Mouse (Mus musculus): ENCODE measurements at regions not wholly inside any gene's neighbourhood (a gene's known extent, or its start where the extent isn't known, plus 50 kb on each side); places are given as distances from the start of the nearest gene placed in this dataset.

DNA sequence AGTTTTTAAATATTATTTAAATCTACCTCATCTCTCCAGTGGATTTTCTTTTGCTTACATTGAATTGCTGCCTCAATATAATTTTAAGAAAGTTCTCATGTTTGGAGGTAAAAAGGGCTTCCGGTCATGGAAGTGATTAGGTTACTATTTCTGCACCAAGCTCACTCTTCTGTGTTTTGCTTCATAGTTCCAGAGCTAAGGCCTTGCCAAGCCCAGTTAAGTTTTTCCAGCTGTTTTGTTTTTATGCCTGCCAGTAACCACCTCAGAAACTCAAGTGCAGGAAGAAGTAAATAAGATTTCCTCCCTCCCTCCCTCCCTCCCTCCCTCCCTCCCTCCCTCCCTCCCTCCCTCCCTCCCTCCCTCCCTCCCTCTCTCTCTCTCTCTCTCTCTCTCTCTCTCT is 2466.1 kb downstream of the Poteg start:
- no peak overlapping the region for H3K9ac ChIP-seq
- H3K27me3 ChIP-seq (ENCODE audit: insufficient read depth, low read length) = no peaks in the 10 kb centered on the region
- no peaks in the 10 kb centered on the region for H3K4me1 ChIP-seq (ENCODE audit: insufficient read depth)
- H3K27ac ChIP-seq (ENCODE audit: low read depth, low read length) = no peak overlapping the region
- no peaks in the 10 kb centered on the region for H3K9me3 ChIP-seq (ENCODE audit: low read length)
- WGBS = 93% methylated on average over 1 of the region's 1 CpGs
- TF ChIP-seq CTCF (IDR thresholded peaks at IDR 0.05; ENCODE audit: low read depth) = no peak
- no peak overlapping the region for H3K4me2 ChIP-seq (ENCODE audit: low read depth)
- DNase-seq (no peak), ATAC-seq (no peak)
- H3K36me3 ChIP-seq (ENCODE audit: insufficient read depth) = no peaks in the 10 kb centered on the region
- H3K4me3 ChIP-seq (ENCODE audit: low read depth, low read length) = no peak overlapping the region

DNA sequence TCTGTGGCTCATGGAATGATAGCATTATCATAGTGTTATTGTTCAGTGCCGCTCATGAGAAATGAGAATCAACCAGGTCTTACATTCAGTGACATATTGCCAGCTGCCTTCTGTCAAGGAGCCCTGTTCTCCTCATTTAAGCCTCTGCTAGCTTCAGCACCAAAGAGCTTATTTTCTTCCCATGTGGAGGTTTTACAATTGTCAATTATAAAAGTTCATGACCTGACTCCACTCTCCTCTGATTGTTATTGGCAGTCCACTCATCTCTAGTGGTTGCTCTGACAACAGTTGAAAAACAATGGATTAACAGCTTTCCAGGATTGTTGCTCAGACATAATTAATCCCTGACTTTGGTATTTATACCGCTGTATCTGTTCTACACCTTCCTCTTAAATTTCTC is 2473.0 kb downstream of the Poteg start:
- DNase-seq = no peak
- 71% methylated on average over 2 of the region's 2 CpGs for whole genome bisulfite sequencing

DNA sequence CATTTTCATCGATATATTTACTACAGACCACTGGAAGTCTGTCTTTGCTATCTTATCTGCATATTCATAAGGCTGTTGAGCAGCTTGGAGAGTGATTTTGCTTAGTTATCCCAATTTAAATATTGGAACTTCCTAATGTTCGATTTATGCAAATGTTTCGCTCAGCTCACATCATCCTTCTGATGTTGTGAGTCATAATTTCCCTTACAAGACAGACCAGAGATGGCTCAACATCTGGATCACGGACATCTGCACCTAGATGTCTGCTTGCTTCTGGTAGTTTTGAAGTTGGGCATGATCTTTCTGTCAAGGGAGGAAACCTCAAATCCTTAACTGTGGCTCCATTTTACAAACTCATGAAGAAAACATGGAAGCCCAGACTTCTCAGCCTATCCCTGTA is 2480.8 kb downstream of the Poteg start:
- TF ChIP-seq CTCF (IDR thresholded peaks at IDR 0.05; ENCODE audit: low read depth) = no peak
- Histone ChIP-seq H3K4me1 (ENCODE audit: insufficient read depth) (no peaks in the 10 kb centered on the region), H3K27me3 (ENCODE audit: insufficient read depth, low read length) (no peaks in the 10 kb centered on the region), H3K4me3 (ENCODE audit: low read depth, low read length) (no peak overlapping the region), H3K4me2 (ENCODE audit: low read depth) (no peak overlapping the region), H3K36me3 (ENCODE audit: insufficient read depth) (no peaks in the 10 kb centered on the region), H3K9me3 (ENCODE audit: low read length) (no peaks in the 10 kb centered on the region), H3K9ac (no peak overlapping the region), H3K27ac (ENCODE audit: low read depth, low read length) (no peak overlapping the region)
- DNase-seq (no peak), ATAC-seq (no peak)
- WGBS = 83% methylated on average over 4 of the region's 4 CpGs

More for the DNA sequence above, 2473.0 kb downstream of the Poteg start:
- Histone ChIP-seq H3K4me2 (ENCODE audit: low read depth) (no peak overlapping the region), H3K9me3 (ENCODE audit: low read length) (no peaks in the 10 kb centered on the region), H3K27ac (ENCODE audit: low read depth, low read length) (no peak overlapping the region), H3K36me3 (ENCODE audit: insufficient read depth) (no peaks in the 10 kb centered on the region), H3K9ac (no peak overlapping the region), H3K4me3 (ENCODE audit: low read depth, low read length) (no peak overlapping the region), H3K4me1 (ENCODE audit: insufficient read depth) (no peaks in the 10 kb centered on the region), H3K27me3 (ENCODE audit: insufficient read depth, low read length) (no peaks in the 10 kb centered on the region)
- no peak for TF ChIP-seq CTCF (IDR thresholded peaks at IDR 0.05; ENCODE audit: low read depth)
- ATAC-seq = no peak

DNA sequence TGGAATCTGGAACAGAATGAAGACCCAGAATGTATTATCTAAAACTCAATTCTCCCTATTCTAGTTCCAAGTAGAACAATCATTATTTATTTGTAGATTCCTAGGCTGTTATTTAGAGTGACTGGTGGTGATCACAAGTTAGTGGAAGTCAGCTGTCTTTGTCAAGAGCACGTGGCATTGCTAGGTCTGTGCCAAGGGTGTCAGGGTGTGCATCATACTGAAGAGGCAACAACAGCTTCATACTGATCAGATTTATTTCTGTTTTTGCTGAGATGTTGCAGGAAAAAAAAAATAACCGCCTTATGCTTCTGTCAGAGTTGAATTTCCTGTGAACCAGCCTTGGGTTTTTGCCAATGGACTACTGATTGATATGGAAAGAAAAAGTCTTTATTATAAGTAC is 2513.9 kb downstream of the Poteg start:
- H3K4me2 ChIP-seq (ENCODE audit: low read depth) = no peak overlapping the region
- ATAC-seq = peak; percentile 58; the same call in 1 of the 2 replicates
- H3K9me3 ChIP-seq (ENCODE audit: low read length) = no peaks in the 10 kb centered on the region
- H3K27me3 ChIP-seq (ENCODE audit: insufficient read depth, low read length) = no peaks in the 10 kb centered on the region
- no peak overlapping the region for H3K9ac ChIP-seq
- no peaks in the 10 kb centered on the region for H3K36me3 ChIP-seq (ENCODE audit: insufficient read depth)
- no peak overlapping the region for H3K27ac ChIP-seq (ENCODE audit: low read depth, low read length)
- no peak overlapping the region for H3K4me3 ChIP-seq (ENCODE audit: low read depth, low read length)
- 55% methylated on average over 2 of the region's 2 CpGs for WGBS
- peak; percentile 25 for DNase-seq
- TF ChIP-seq CTCF (IDR thresholded peaks at IDR 0.05; ENCODE audit: low read depth) = no peak
- H3K4me1 ChIP-seq (ENCODE audit: insufficient read depth) = no peaks in the 10 kb centered on the region

- H3K27me3 ChIP-seq (ENCODE audit: insufficient read depth, low read length) = no peaks in the 10 kb centered on the region
- ATAC-seq (no peak), DNase-seq (no peak)
- no peaks in the 10 kb centered on the region for H3K36me3 ChIP-seq (ENCODE audit: insufficient read depth)
- H3K4me1 ChIP-seq (ENCODE audit: insufficient read depth) = peaks cover 6% of the 10 kb centered on the region; the same call in 1 of the 2 replicates
- no peaks in the 10 kb centered on the region for H3K9me3 ChIP-seq (ENCODE audit: low read length)
- H3K4me3 ChIP-seq (ENCODE audit: low read depth, low read length) = no peak overlapping the region
- no peak overlapping the region for H3K27ac ChIP-seq (ENCODE audit: low read depth, low read length)
- no peak for TF ChIP-seq CTCF (IDR thresholded peaks at IDR 0.05; ENCODE audit: low read depth)
- no peak overlapping the region for H3K4me2 ChIP-seq (ENCODE audit: low read depth)
- 84% methylated on average over 4 of the region's 4 CpGs for WGBS
- no peak overlapping the region for H3K9ac ChIP-seq
Measured at GRCm38 (mm10) chr8:29976651-29977350, 2529.3 kb downstream of the Poteg start.

GRCm38 (mm10) chr8:29978585-29979505 is 2531.4 kb downstream of the Poteg start:
- WGBS = 11% methylated on average over 10 of the region's 10 CpGs

GRCm38 (mm10) chr8:29992549-29992948 is 2545.1 kb downstream of the Poteg start:
- DNase-seq = no peak

More at GRCm38 (mm10) chr8:29978585-29979505, 2531.4 kb downstream of the Poteg start:
- Histone ChIP-seq H3K9ac (no peak overlapping the region), H3K27ac (ENCODE audit: low read depth, low read length) (no peak overlapping the region), H3K4me3 (ENCODE audit: low read depth, low read length) (no peak overlapping the region), H3K4me2 (ENCODE audit: low read depth) (no peak overlapping the region), H3K4me1 (ENCODE audit: insufficient read depth) (peaks cover 6% of the 10 kb centered on the region; the same call in 1 of the 2 replicates), H3K27me3 (ENCODE audit: insufficient read depth, low read length) (no peaks in the 10 kb centered on the region), H3K9me3 (ENCODE audit: low read length) (no peaks in the 10 kb centered on the region), H3K36me3 (ENCODE audit: insufficient read depth) (no peaks in the 10 kb centered on the region)
- DNase-seq = peak; percentile 55
- no peak for TF ChIP-seq CTCF (IDR thresholded peaks at IDR 0.05; ENCODE audit: low read depth)
- ATAC-seq = peak; percentile 74

More at GRCm38 (mm10) chr8:29992549-29992948, 2545.1 kb downstream of the Poteg start:
- Histone ChIP-seq H3K4me3 (ENCODE audit: low read depth, low read length) (no peak overlapping the region), H3K9ac (no peak overlapping the region), H3K27me3 (ENCODE audit: insufficient read depth, low read length) (no peaks in the 10 kb centered on the region), H3K27ac (ENCODE audit: low read depth, low read length) (no peak overlapping the region), H3K4me2 (ENCODE audit: low read depth) (no peak overlapping the region), H3K36me3 (ENCODE audit: insufficient read depth) (no peaks in the 10 kb centered on the region), H3K9me3 (ENCODE audit: low read length) (no peaks in the 10 kb centered on the region), H3K4me1 (ENCODE audit: insufficient read depth) (no peaks in the 10 kb centered on the region)
- TF ChIP-seq CTCF (IDR thresholded peaks at IDR 0.05; ENCODE audit: low read depth) = no peak
- no peak for ATAC-seq
- WGBS = 26% methylated on average over 2 of the region's 2 CpGs

Measured in forebrain, postnatal 0 days (tissue).